Mouse (Mus musculus) liver, embryonic 14.5 days (tissue): Measurements from ENCODE around the gene Tmem88. TPM values are rescaled to one million over a fixed set of nuclear protein-coding genes. Genes with fewer than 3 reads are reported as not detected.
A peak's percentile ranks its signal among the peaks of the same experiment; 100 is the strongest.

ENCODE experiments used
- ATAC-seq: fragments of 200-750 bp; cut with Nextera tagmentation; 2 replicates; pipeline ENCODE4 v1.8.0; 2017; ENCODE audit warnings: moderate number of reproducible peaks, mild to moderate bottlenecking, moderate library complexity; ENCODE audit not compliant: insufficient read depth
- DNase-seq, 3 experiments: peaks; one replicate each; pipeline ENCODE4 v3.0.0-alpha.2; 2012 to 2013; ENCODE audit warnings: low read depth in 3 of 3, low spot score in 3 of 3
- H3K27ac ChIP-seq: fragments of 300-500 bp; sonication (generic); 2 replicates; pipeline ENCODE4 v1.5.1; 2014; ENCODE audit warnings: moderate library complexity, mild to moderate bottlenecking, control low read depth, inconsistent platforms
- H3K27me3 ChIP-seq: fragments of 300-500 bp; sonication (generic); 2 replicates; pipeline ENCODE4 v1.6.1; 2014; ENCODE audit warnings: mild to moderate bottlenecking, low read length, moderate library complexity; ENCODE audit not compliant: control insufficient read depth, insufficient read depth
- H3K36me3 ChIP-seq: fragments of 300-500 bp; sonication (generic); replicated peaks from 2 replicates; pipeline ENCODE4 v1.6.1; 2014; ENCODE audit warnings: low read depth; ENCODE audit not compliant: control insufficient read depth, insufficient read depth
- H3K4me1 ChIP-seq, 2 experiments: fragments of 200-500 bp in 1 of 2; fragments of 300-500 bp in 1 of 2; sonication (generic) in 1 of 2; replicated peaks; 2 replicates each; pipeline ENCODE4 v1.6.1; 2012 to 2014; ENCODE audit warnings: antibody characterized with exemption in 1 of 2, inconsistent platforms in 1 of 2, low read length in 1 of 2; ENCODE audit not compliant: control insufficient read depth in 2 of 2, insufficient read depth in 2 of 2
- H3K4me2 ChIP-seq: fragments of 300-500 bp; sonication (generic); 2 replicates; pipeline ENCODE4 v1.6.1; 2014; ENCODE audit warnings: low read depth, mild to moderate bottlenecking, control low read depth, moderate library complexity
- H3K4me3 ChIP-seq, 2 experiments: fragments of 200-500 bp in 1 of 2; fragments of 300-500 bp in 1 of 2; sonication (generic) in 1 of 2; 2 replicates each; pipeline ENCODE4 v1.5.1; 2012 to 2014; ENCODE audit warnings: low read depth in 2 of 2, low read length in 2 of 2, mild to moderate bottlenecking in 2 of 2, control low read depth in 1 of 2, inconsistent platforms in 1 of 2, moderate library complexity in 1 of 2; ENCODE audit not compliant: insufficient read depth in 1 of 2
- H3K9ac ChIP-seq: fragments of 300-500 bp; sonication (generic); replicated peaks from 2 replicates; pipeline ENCODE4 v1.6.1; 2014; ENCODE audit warnings: mild to moderate bottlenecking, control low read depth, moderate library complexity
- H3K9me3 ChIP-seq: fragments of 300-500 bp; sonication (generic); 2 replicates; pipeline ENCODE4 v1.6.1; 2016; ENCODE audit warnings: low read length, mixed read lengths; ENCODE audit not compliant: control insufficient read depth
- CTCF ChIP-seq: IDR thresholded peaks from 2 replicates; pipeline ENCODE4 v1.5.1; 2016; ENCODE audit warnings: antibody characterized with exemption, low read depth, control low read depth
- EP300 ChIP-seq: IDR thresholded peaks from 2 replicates; pipeline ENCODE4 v1.6.1; 2016; ENCODE audit warnings: antibody characterized with exemption, low read depth
- WGBS: fragments of 180-500 bp; shearing (Covaris S2); extraction: QIAGEN DNeasy Blood & Tissue Kit; methylation state at CpG from one replicate; pipeline ENCODE4 v1.1.7; 2014; ENCODE audit not compliant: insufficient replicate concordance; 5-methylcytosine and 5-hydroxymethylcytosine counted together
- polyA plus RNA-seq, 2 experiments: library from polyadenylated mRNA; depleted of rRNA in 1 of 2; stranded (reverse) in 1 of 2; unstranded in 1 of 2; fragments of >200 nt; fragmentation: Nextera tagmentation in 1 of 2; extraction: Ambion mirVana in 1 of 2; gene quantifications; 2 replicates each; pipeline versions ENCODE4 v1.2.1 to v1.2.3; 2012 to 2014

The Tmem88 gene
- polyA plus RNA-seq, 2 experiments = 3.7 to 4.6 TPM

GRCm38 (mm10) chr11:69390400-69391034 is 7.5 kb downstream of the Tmem88 start:
- Histone ChIP-seq H3K36me3 (no peaks in the 10 kb centered on the region), H3K4me2 (no peak overlapping the region), H3K27me3 (no peaks in the 10 kb centered on the region), H3K9ac (no peak overlapping the region), H3K4me3 (no peak overlapping the region), H3K4me1 (peaks cover 0 to 3% of the 10 kb centered on the region in 2 experiments; a peak in 2 of 4 replicates), H3K9me3 (no peaks in the 10 kb centered on the region), H3K27ac (no peak overlapping the region)
- no peak for ATAC-seq
- WGBS = 42% methylated on average over 10 of the region's 10 CpGs
- peak in 2 of 3 experiments; percentile 60 to 66 for DNase-seq
- no peak for TF ChIP-seq EP300
- peak; percentile 78 for TF ChIP-seq CTCF

- 64% methylated on average over 14 of the region's 14 CpGs for WGBS
- DNase-seq (no peak), ATAC-seq (no peak)
- no peak overlapping the region for H3K9ac ChIP-seq
- H3K4me2 ChIP-seq = no peak overlapping the region
- H3K36me3 ChIP-seq = no peaks in the 10 kb centered on the region
- no peak overlapping the region for H3K27ac ChIP-seq
- H3K9me3 ChIP-seq = no peaks in the 10 kb centered on the region
- H3K4me1 ChIP-seq = peaks cover 0 to 3% of the 10 kb centered on the region in 2 experiments; a peak in 2 of 4 replicates
- H3K4me3 ChIP-seq = no peak overlapping the region
- no peak for TF ChIP-seq CTCF
- no peak for TF ChIP-seq EP300
- no peaks in the 10 kb centered on the region for H3K27me3 ChIP-seq
Measured at GRCm38 (mm10) chr11:69389531-69390399, 8.3 kb downstream of the Tmem88 start.

GRCm38 (mm10) chr11:69388680-69389079 is 9.4 kb downstream of the Tmem88 start:
- H3K4me1 ChIP-seq = no peaks in the 10 kb centered on the region
- no peak overlapping the region for H3K27ac ChIP-seq
- no peaks in the 10 kb centered on the region for H3K9me3 ChIP-seq
- no peak for DNase-seq
- no peak overlapping the region for H3K4me3 ChIP-seq
- no peak overlapping the region for H3K9ac ChIP-seq
- WGBS = 88% methylated on average over 4 of the region's 4 CpGs
- TF ChIP-seq EP300 (no peak), CTCF (no peak)
- no peaks in the 10 kb centered on the region for H3K27me3 ChIP-seq
- ATAC-seq = no peak
- H3K4me2 ChIP-seq = no peak overlapping the region
- no peaks in the 10 kb centered on the region for H3K36me3 ChIP-seq

- no peak overlapping the region for H3K27ac ChIP-seq
- H3K9me3 ChIP-seq = no peaks in the 10 kb centered on the region
- DNase-seq (no peak), ATAC-seq (no peak)
- H3K4me2 ChIP-seq = no peak overlapping the region
- WGBS = 69% methylated on average over 7 of the region's 7 CpGs
- no peaks in the 10 kb centered on the region for H3K36me3 ChIP-seq
- TF ChIP-seq CTCF = 0 out of 2 replicates have a peak, but pooled peaks have one; percentile 17
- no peak for TF ChIP-seq EP300
- no peak overlapping the region for H3K9ac ChIP-seq
- H3K27me3 ChIP-seq = no peaks in the 10 kb centered on the region
- no peak overlapping the region for H3K4me3 ChIP-seq
- H3K4me1 ChIP-seq = no peaks in the 10 kb centered on the region
Measured at GRCm38 (mm10) chr11:69386758-69387157, 11.3 kb downstream of the Tmem88 start.

- H3K9me3 ChIP-seq = no peaks in the 10 kb centered on the region
- no peak overlapping the region for H3K9ac ChIP-seq
- H3K4me1 ChIP-seq = peaks cover 0 to 3% of the 10 kb centered on the region in 2 experiments; a peak in 2 of 4 replicates
- no peaks in the 10 kb centered on the region for H3K36me3 ChIP-seq
- 64% methylated on average over 6 of the region's 6 CpGs for WGBS
- H3K27ac ChIP-seq = no peak overlapping the region
- no peaks in the 10 kb centered on the region for H3K27me3 ChIP-seq
- DNase-seq (no peak), ATAC-seq (no peak)
- no peak overlapping the region for H3K4me2 ChIP-seq
- H3K4me3 ChIP-seq = no peak overlapping the region
- TF ChIP-seq CTCF = no peak
- TF ChIP-seq EP300 = no peak
Measured at GRCm38 (mm10) chr11:69384979-69385378, 13.1 kb downstream of the Tmem88 start.
